Mouse (Mus musculus): ENCODE data around the gene Abca3.

- TF ChIP-seq CTCF (IDR thresholded peaks at IDR 0.05; ENCODE audit: extremely low read depth, insufficient read depth, low read length) (no peak), POLR2A (IDR thresholded peaks at IDR 0.05; ENCODE audit: extremely low read depth, insufficient read depth, low read length) (no peak)
Measured at GRCm38 (mm10) chr17:24454218-24454755, 102.5 kb downstream of the Abca3 start.
